Mouse (Mus musculus): Measurements from ENCODE around the gene Dennd1a. TPM values are rescaled to one million over a fixed set of nuclear protein-coding genes. Genes with fewer than 3 reads are reported as not detected.

Dennd1a gene
- polyA plus RNA-seq, 1 experiment, result 21.6 TPM

DNA sequence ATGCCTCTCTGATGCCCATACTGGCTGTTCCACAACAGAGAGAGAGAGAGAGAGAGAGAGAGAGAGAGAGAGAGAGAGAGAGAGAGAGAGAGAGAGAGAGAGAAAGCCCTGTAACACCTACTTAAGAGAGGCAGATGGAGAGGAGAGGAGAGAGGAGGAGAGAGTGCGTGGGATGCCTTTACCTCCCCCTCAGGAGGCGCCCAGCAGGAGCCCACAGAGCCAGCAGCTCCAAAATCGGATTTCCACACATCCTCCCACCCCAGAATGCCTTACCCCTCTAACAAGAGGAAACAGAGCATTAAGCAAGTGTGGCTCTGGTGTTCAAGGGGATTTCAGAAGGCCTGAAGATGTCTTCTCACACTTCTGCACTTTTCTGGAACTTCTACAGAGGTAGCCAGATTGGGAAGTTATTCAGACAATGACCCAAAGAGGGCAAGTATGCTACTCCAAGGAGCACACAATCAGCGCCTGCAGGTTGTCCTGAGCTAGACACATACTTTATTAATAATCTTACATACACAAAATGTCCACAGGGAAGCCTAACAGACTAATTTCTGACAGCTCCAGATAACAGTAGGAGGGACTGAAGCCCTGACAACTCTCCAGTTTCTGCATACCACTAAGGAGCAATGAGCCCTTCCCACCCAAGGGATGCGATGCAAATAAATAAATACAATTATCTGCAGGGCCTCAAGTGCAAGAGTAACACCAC, 161.4 kb downstream of the Dennd1a start:
- H3K36me3 ChIP-seq (ENCODE audit: control insufficient read depth, insufficient read depth, low read length), result no peaks in the 10 kb centered on the region; the same call in 1 of the 2 replicates

GRCm38 (mm10) chr2:38124727-38125126, 162.5 kb downstream of the Dennd1a start:
- no peak overlapping the region for H3K4me3 ChIP-seq (ENCODE audit: control insufficient read depth, low read depth, low read length)
- H3K27me3 ChIP-seq (ENCODE audit: control insufficient read depth, insufficient read depth, low read length), result no peaks in the 10 kb centered on the region
- TF ChIP-seq POLR2A (IDR thresholded peaks at IDR 0.05; ENCODE audit: control insufficient read depth, low read depth, low read length), result no peak
- no peaks in the 10 kb centered on the region for H3K4me1 ChIP-seq (ENCODE audit: control insufficient read depth, insufficient read depth, low read length)
- H3K27ac ChIP-seq (ENCODE audit: control insufficient read depth, insufficient read depth, low read depth, low read length), result no peak overlapping the region
- no peaks in the 10 kb centered on the region; the same call in 1 of the 2 replicates for H3K36me3 ChIP-seq (ENCODE audit: control insufficient read depth, insufficient read depth, low read length)

More for the DNA sequence above, 161.4 kb downstream of the Dennd1a start:
- Histone ChIP-seq H3K27ac (ENCODE audit: control insufficient read depth, insufficient read depth, low read depth, low read length) (no peak overlapping the region), H3K27me3 (ENCODE audit: control insufficient read depth, insufficient read depth, low read length) (no peaks in the 10 kb centered on the region), H3K4me1 (ENCODE audit: control insufficient read depth, insufficient read depth, low read length) (no peaks in the 10 kb centered on the region; the same call in 1 of the 2 replicates), H3K4me3 (ENCODE audit: control insufficient read depth, low read depth, low read length) (no peak overlapping the region)
- no peak for TF ChIP-seq POLR2A (IDR thresholded peaks at IDR 0.05; ENCODE audit: control insufficient read depth, low read depth, low read length)
- TF ChIP-seq CTCF (IDR thresholded peaks at IDR 0.05; ENCODE audit: control insufficient read depth, insufficient read depth, insufficient replicate concordance, low read depth, low read length), result no peak

GRCm38 (mm10) chr2:38115000-38115399, 172.2 kb downstream of the Dennd1a start:
- no peak for TF ChIP-seq POLR2A (IDR thresholded peaks at IDR 0.05; ENCODE audit: control insufficient read depth, low read depth, low read length)
- no peak for TF ChIP-seq CTCF (IDR thresholded peaks at IDR 0.05; ENCODE audit: control insufficient read depth, insufficient read depth, insufficient replicate concordance, low read depth, low read length)
- no peaks in the 10 kb centered on the region for H3K27me3 ChIP-seq (ENCODE audit: control insufficient read depth, insufficient read depth, low read length)
- no peaks in the 10 kb centered on the region for H3K36me3 ChIP-seq (ENCODE audit: control insufficient read depth, insufficient read depth, low read length)
- no peaks in the 10 kb centered on the region for H3K4me1 ChIP-seq (ENCODE audit: control insufficient read depth, insufficient read depth, low read length)
- H3K4me3 ChIP-seq (ENCODE audit: control insufficient read depth, low read depth, low read length), result no peak overlapping the region
- H3K27ac ChIP-seq (ENCODE audit: control insufficient read depth, insufficient read depth, low read depth, low read length), result no peak overlapping the region

- H3K4me1 ChIP-seq (ENCODE audit: control insufficient read depth, insufficient read depth, low read length), result no peaks in the 10 kb centered on the region
- TF ChIP-seq CTCF (IDR thresholded peaks at IDR 0.05; ENCODE audit: control insufficient read depth, insufficient read depth, insufficient replicate concordance, low read depth, low read length) (no peak), POLR2A (IDR thresholded peaks at IDR 0.05; ENCODE audit: control insufficient read depth, low read depth, low read length) (no peak)
- no peak overlapping the region for H3K27ac ChIP-seq (ENCODE audit: control insufficient read depth, insufficient read depth, low read depth, low read length)
- no peaks in the 10 kb centered on the region for H3K36me3 ChIP-seq (ENCODE audit: control insufficient read depth, insufficient read depth, low read length)
- H3K27me3 ChIP-seq (ENCODE audit: control insufficient read depth, insufficient read depth, low read length), result no peaks in the 10 kb centered on the region
- H3K4me3 ChIP-seq (ENCODE audit: control insufficient read depth, low read depth, low read length), result no peak overlapping the region
These were observed 175.4 kb downstream of the Dennd1a start for GRCm38 (mm10) chr2:38111655-38112351.

DNA sequence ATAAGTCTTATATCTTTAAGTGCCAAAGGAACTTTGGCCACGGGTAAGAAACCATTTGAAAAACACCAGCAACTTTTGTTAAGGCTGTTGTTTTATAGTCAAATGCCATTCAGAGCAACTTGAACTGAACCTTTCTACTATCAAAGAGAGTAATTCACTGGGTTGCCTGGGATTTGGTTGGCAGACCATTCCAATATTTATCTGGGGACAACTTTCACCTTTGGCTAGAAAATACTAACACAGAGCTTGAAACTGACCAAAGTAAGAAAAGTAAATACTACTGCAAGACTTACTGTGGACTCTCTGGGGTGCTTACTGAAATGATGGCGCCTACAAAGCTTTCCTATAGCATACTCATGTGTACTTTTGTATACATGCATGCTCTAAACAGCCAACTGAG, 178.6 kb downstream of the Dennd1a start:
- H3K27me3 ChIP-seq (ENCODE audit: control insufficient read depth, insufficient read depth, low read length), result no peaks in the 10 kb centered on the region
- no peak overlapping the region for H3K27ac ChIP-seq (ENCODE audit: control insufficient read depth, insufficient read depth, low read depth, low read length)
- TF ChIP-seq POLR2A (IDR thresholded peaks at IDR 0.05; ENCODE audit: control insufficient read depth, low read depth, low read length) (no peak), CTCF (IDR thresholded peaks at IDR 0.05; ENCODE audit: control insufficient read depth, insufficient read depth, insufficient replicate concordance, low read depth, low read length) (no peak)
- no peaks in the 10 kb centered on the region for H3K36me3 ChIP-seq (ENCODE audit: control insufficient read depth, insufficient read depth, low read length)
- H3K4me1 ChIP-seq (ENCODE audit: control insufficient read depth, insufficient read depth, low read length), result no peaks in the 10 kb centered on the region
- H3K4me3 ChIP-seq (ENCODE audit: control insufficient read depth, low read depth, low read length), result no peak overlapping the region

DNA sequence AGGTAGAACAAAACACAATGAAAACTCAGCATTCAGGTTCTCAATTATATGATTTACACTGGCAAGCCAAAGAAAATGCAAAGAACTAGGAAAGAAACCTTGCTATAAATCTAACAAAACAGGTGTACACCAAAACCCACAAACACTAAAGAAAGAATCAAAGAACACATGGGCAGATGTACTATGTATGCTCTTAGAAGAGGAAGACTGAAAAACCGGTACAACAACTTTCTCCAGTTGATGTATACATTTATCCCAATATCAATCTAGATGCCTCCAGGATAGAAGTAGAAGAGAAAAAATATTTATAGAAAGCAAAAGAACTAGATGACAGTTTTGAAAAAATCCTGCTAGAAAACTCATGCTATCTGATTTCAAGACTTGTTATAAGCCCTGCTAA, 184.5 kb downstream of the Dennd1a start:
- no peak overlapping the region for H3K27ac ChIP-seq (ENCODE audit: control insufficient read depth, insufficient read depth, low read depth, low read length)
- no peak for TF ChIP-seq CTCF (IDR thresholded peaks at IDR 0.05; ENCODE audit: control insufficient read depth, insufficient read depth, insufficient replicate concordance, low read depth, low read length)
- TF ChIP-seq POLR2A (IDR thresholded peaks at IDR 0.05; ENCODE audit: control insufficient read depth, low read depth, low read length), result no peak

GRCm38 (mm10) chr2:38100289-38100688, 186.9 kb downstream of the Dennd1a start:
- Histone ChIP-seq H3K4me1 (ENCODE audit: control insufficient read depth, insufficient read depth, low read length) (no peaks in the 10 kb centered on the region), H3K27me3 (ENCODE audit: control insufficient read depth, insufficient read depth, low read length) (no peaks in the 10 kb centered on the region), H3K4me3 (ENCODE audit: control insufficient read depth, low read depth, low read length) (no peak overlapping the region), H3K36me3 (ENCODE audit: control insufficient read depth, insufficient read depth, low read length) (no peaks in the 10 kb centered on the region), H3K27ac (ENCODE audit: control insufficient read depth, insufficient read depth, low read depth, low read length) (no peak overlapping the region)
- TF ChIP-seq POLR2A (IDR thresholded peaks at IDR 0.05; ENCODE audit: control insufficient read depth, low read depth, low read length) (no peak), CTCF (IDR thresholded peaks at IDR 0.05; ENCODE audit: control insufficient read depth, insufficient read depth, insufficient replicate concordance, low read depth, low read length) (no peak)

More for the DNA sequence above, 184.5 kb downstream of the Dennd1a start:
- no peaks in the 10 kb centered on the region for H3K27me3 ChIP-seq (ENCODE audit: control insufficient read depth, insufficient read depth, low read length)
- no peaks in the 10 kb centered on the region for H3K4me1 ChIP-seq (ENCODE audit: control insufficient read depth, insufficient read depth, low read length)
- no peaks in the 10 kb centered on the region for H3K36me3 ChIP-seq (ENCODE audit: control insufficient read depth, insufficient read depth, low read length)
- no peak overlapping the region for H3K4me3 ChIP-seq (ENCODE audit: control insufficient read depth, low read depth, low read length)
